Mouse (Mus musculus) telencephalon, adult 2 months (tissue): ENCODE results near the gene Mtap.

Experiments
- DNase-seq: peaks from one replicate; pipeline ENCODE4 v3.0.0-alpha.2; 2011; ENCODE audit warnings: low read depth, low spot score

Mtap gene

DNA sequence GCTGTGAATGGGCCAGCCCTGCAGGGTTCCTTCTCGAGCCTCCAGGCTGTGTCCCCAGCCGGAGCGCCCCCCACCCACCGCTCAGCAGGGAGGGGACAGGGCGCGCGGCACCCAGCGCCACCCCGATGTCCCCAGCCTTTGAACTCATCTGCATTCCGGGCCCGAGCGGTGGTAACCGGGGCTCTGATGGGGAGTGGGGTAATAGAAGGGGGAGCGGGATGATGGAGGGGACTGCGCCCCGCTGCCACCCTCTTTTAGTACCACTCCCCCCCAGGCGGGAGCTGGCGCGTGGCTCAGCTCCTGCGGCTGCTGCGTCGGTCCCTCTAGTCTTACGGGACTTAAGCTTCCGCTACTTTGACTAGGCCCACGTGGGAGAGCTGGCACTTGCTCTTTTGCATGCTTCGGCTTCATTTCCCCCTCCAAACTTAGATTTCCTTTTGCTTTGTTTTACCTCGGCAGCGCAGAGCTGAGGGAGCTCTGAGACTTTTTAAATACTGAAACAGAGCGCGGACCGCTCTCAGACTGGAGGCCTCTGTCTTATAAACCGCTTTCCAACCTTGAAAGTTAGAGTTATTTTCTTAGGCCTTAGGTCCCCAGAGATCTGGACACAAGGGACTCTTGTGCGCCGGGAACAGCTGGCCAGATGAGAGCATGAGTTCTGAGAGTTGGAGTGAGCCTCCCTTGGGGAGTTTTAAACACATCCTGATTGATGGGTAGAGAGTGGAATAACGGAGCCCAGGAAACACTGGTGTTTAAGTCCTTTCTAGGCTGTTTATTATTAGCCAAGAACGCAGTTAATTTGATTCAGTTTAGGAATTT is 829 bp downstream of the Mtap start:
- DNase-seq = peak; percentile 27

DNA sequence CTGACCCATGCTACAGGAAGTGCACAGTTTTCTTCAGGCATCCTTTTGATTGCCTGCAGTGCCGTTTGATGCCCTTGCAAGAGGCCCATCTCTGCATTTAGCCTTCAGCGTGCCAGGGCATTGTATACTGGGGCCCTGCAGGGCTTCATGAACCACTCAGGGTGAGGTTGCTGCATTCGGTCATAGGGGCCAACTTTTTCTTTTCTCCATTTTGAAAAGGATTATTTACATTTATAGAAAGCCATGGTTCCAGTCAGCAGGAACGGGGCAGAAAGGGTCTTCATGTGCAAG is 1.4 kb downstream of the Mtap start:
- DNase-seq = no peak

DNA sequence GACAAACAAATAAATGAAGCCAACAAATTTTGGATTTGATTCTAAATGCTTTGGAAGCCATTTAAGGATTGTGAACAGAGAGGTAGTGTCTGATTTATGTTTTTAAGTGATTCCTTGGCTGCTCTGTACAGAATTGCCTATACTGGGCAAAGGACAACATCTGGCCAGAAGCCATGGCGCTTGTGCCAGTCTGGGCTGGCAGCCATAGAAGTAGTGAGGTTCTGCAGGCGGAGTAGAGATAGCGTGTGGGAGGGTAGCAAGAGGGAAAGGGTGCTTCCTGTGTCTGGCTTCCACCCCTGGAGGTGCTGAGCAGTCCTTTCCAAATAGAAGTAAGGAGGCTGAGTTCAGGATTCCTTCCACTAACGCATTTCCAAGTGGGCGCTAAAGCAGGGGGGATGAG is 3.9 kb downstream of the Mtap start:
- DNase-seq = peak; percentile 33

DNA sequence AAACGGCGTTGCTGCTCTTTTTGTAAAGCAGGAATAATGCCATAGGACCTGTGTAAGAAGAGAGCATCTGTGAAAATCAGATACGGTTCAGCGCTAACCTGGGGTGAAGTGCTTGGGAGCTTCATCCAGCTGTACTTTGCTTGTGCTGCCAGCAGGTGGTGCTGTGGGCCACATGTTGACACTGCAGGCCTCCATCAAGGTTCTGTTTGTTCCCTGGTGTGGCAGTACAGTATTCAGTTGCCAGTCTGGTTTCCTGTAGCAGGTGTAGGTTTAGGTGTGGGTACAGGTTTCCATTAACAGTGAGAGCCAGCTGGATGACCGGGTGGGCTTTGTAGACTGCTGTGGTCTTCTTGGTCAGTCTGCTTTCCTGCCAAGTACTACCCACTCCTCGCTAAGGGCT is 8.5 kb downstream of the Mtap start:
- DNase-seq = peak; percentile 28

DNA sequence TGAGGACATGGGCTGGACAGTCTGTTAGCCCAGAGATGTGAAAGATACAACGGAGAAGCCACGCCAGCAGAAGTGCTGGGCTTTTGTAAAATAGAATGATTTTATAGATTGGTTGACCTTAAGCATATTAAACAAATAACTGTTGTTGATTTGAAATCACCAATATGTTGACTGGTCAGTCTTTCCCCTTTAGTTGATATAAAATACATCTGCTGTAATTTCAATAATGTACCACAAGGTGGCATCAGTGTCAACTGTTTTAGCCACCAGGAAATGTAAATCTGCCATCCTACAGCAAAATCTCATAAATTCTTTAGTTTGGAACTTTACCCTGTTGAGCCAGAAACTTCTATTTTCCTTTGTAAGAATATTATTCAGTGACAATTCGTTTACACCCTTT is 9.4 kb downstream of the Mtap start:
- DNase-seq = peak; percentile 18

DNA sequence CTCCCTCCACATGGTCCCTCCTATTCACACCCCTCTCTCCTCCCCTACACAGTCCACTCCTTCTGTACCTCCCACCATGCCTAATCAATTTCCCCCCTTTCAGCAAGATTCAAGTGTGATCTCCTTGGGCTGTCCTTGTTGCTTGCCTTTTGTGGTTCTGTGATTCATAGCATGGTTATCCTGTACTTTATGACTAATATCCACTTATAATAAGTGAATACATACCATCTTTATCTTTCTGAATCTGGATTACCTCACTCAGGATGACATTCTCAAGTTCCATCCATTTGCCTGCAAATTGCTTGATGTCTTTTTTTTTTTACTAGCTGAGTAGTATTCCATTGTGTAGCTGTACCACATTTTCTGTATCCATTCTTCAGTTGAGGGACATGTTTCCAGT is 12.3 kb downstream of the Mtap start:
- DNase-seq = no peak

DNA sequence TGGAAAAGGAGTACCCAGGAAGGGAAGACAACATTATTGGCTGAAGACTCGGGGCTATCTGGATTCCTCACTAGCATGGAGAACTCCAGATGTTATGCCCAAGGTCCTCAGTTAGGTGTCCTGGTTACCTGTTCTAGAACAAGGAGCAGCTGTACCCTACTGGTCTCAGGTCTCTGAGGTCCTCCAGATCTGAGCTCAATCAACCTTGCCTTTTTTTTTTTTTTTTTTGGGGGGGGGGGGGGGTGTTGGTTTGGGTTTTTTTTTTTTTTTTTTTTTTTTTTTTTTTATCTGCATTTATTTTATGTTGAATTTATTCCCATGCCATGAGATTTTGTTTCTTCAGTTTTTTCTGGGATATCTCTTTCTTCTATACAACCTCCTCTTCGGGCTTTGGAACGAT is 24.5 kb downstream of the Mtap start:
- no peak for DNase-seq

DNA sequence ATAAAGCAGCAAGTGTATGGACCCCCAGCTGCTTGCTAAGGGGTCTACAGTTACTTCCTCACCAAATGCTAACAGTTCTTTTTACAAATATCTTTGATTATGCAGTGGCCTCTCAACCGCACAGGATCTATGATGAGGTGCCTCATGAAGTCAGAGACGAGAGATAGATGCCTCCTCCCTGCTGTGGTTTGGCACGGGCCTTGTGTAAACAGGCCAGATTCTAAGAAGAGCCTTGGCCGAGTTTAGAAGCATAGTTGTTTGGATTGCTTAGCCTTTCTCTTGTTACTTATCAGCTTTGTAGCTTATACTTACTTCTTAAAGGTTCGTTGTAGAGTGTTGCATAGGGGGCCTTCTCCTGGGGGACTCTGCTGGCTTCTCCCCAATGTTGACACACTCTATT is 25.6 kb downstream of the Mtap start:
- DNase-seq = no peak

DNA sequence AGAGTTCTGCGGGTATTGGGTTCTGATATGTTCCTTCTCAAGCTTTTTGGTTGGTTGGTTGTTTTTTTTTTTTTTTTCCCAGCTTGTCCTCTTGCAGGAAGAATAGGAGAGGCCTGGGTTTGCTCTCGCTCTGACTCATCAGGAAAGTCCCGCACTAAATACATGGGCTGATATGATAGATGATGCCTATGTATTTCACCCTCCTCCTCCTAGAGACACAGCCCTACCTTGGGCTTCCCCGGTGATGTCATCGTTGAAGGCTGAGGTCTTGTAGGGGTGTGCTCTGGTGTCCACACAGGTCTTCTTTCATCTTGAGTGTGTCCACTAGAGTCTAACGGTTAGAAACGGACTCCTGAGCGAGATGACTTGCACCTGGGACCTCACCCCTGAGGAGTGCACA is 26.7 kb downstream of the Mtap start:
- no peak for DNase-seq

DNA sequence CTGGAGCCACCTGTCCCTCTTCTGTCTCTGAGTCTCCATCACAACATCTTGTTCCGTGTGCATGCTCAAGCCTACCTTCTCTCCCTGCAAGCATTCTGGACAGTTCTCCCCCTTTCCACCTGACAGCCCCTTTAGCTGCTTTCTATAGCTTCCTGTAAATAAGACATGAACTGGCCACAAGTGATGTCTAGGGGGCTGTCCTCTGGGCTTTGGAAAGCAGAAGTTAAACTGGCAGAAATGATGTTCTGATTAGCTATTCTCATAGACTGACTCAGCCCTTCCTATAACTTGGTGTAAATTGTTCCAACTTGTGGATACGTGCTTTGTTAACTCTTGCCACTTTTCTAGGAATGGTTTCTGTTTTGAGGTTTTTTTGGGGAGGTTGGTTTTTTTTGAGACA is 27.8 kb downstream of the Mtap start:
- DNase-seq = no peak

DNA sequence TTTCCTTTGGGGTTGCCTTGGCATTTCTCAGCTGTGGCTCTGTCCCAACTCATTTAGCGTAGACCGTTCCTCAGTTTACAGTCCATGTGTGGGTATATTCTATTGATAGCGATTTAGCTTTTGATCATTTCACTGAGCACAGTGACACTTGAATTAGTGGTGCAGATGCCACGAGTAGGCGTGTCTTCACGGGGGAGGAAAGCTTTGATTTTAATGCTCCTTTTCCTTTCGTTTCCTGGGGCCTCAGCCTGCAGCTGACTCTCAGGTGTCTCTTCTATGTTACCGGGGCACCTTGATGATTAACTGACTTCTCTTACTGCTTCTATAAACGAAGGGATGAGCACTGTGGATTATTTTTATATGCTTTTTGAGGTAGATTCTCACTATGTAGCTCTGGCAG is 32.0 kb downstream of the Mtap start:
- DNase-seq = no peak

DNA sequence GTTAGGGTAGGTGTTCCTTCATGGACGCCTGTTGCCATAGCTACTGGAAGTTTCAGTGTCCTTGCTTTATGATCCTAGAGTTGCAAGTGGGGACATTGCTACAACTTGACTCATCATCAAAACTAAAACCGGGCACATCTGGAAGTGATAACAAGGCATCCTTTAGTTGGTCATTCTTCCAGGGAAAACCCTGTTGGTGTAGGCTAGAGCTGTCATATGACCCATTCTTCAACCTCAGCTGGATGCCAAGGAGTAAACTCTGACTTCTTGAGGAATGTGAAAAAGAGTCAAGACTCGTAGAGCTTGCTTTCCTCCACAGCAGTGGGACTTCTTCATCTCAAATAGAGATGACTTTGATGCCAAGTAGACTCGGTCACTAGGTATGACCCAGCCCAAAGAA is 32.8 kb downstream of the Mtap start:
- DNase-seq = no peak

DNA sequence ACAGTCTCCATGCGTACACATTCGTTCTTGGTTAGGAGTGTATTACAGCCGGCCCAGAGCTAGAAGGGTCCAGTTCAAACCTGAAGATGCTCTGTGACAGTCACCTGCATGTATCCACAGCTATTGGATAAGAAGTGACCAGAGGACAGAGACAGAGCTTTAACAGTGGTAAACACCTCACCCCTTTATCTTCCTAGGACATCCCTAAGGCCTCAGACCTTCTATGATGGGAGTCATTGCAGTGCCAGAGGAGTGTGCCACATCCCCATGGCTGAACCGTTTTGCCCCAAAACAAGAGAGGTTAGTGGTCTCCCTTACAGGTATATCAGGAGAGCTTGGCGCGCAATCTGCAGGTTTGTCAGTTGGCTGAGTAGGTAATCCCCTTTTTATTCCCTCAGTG is 34.0 kb downstream of the Mtap start:
- DNase-seq = no peak

DNA sequence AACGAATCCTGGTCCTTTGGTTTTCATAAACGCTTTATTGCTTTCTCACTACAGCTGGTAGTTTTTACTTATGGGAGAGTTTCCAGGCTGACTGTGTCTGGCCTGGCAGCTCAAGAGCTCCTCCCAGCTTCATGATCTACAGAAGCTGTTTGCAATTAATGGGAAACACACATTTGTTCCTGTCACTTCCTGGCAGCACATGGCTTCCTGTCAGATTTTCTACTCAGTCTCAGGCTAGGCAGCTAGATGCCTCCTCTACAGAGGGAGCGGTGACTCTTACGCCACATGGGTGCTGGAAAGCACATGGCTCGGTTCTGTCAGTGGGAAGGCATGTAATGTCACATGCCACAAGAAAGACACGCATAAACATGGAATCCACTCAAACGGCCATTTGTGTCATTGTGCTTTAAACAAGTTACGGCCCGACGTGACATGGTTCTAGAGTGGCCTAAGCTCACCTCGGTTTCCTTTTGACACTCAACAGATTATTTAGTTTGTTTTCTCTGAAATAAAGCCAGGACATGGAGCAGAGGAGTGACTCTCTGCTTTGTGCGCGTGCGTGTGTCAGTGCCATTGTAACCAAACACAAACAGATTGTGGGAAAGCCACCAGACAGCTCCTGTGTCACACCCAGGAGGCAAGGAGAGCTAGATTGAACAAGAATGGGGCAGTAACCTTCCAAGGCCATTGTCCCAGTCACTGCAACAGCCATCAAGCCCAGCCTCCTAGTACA is 36.1 kb downstream of the Mtap start:
- DNase-seq = peak; percentile 1

DNA sequence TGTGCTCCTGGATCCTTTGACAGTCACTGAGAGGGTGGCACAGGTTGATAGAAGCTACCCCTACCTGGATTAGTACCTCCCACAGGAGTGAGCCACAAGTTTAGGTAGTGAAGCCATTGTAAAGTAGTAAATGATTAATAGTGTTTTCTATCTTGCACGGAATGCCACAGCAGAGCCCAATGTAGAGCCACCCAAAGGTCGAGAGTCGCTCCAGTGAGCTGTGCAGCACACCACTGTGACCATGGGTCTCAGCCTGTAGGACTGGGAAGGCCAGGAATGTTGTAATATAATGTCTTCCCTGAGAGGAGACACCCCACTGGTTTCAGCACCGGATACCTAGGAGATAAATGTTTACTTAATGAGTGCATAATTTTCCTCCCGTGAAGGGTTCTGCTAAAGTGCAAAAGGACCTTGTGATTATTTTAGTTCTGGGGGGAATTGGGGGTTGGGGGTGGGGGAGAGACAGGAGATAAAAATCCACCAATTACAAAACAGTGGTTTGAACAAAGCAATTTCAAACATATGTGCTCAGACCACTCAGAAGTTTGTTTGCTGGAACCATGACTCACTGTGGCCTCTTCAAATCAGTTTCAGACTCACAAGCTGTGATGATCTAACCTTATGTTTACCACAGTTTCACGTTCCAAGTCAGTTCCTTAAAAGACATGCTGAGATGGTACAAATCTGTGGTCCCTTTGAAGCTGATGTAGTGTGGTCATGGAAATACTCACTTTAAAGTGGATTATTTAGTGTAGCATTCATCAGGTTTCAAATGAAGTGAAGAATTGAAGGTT is 40.8 kb downstream of the Mtap start:
- no peak for DNase-seq

DNA sequence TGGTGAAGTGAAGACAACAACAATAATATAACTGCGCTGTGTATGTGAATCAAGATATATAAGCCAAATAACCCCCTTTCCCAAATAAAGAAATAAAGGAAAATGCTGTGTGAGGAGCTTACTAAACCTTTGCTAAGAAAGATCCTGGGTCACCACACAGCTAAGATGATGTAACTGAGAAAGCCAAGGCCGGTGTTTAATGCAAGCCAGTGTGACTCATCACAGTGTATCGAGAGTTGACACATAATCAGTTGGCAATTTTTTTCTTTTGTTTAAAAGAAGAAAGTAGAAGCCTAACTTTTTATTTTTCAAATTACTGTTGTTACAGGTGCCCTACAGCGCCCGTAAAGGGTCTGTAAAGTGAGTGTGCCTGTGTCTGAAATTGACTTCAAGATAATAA is 43.2 kb downstream of the Mtap start:
- no peak for DNase-seq

DNA sequence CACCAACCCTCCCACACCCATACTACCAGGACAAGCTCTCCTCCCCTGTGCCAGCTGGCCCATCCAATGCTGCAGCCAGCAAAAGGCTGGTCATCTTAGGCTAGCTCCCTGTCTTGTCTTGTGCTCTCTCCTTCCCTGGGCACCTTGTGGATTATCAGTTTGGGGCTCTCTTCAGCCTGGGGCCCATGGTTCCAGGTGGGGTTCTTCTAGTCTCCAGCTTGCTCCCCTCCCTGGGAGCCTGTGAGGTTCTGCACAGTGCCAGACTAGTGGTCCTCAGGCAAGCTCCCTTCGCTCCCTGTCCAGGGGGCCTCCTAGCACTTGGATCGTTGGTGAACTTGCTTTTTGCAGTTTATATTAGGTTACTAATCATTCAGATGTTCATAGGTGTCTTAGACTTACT is 44.7 kb downstream of the Mtap start:
- no peak for DNase-seq

DNA sequence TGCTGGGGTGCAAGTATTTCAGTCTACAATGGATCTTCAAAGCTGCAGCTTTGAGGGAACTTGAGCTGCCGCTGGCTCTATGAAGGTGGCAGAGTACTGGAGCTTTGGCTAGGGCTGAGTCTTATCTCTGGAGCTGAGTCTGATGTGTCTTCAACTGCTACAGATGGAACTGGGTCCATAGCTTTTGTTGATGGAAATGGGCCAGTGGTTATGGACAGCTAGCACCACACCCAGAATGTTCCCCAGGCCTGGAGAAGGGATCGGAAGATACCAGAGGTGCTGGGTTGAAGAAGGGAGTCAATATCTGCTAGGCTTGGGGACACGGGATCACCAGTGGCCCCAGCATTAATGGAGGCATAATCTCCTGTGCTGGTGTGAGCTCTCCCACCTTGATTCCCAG is 45.6 kb downstream of the Mtap start:
- no peak for DNase-seq

DNA sequence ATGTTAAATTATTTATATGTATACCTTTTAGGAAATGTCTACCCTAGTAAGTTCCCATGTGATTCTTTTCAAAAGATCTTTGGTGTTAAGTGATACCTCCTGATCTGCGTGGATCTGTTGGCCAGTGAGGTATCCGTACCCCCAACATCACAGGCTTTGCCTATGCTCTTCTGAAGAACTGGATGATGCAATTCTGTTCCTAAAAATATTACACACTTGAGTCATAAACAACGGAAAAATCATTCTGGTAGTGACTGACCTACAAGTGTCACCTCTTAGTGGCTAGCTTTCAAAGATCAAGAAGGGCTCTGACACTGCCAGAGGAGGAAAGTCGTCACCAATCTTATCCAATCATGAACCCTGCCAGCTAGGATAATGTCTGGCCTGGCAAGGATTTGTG is 58.6 kb downstream of the Mtap start:
- no peak for DNase-seq

DNA sequence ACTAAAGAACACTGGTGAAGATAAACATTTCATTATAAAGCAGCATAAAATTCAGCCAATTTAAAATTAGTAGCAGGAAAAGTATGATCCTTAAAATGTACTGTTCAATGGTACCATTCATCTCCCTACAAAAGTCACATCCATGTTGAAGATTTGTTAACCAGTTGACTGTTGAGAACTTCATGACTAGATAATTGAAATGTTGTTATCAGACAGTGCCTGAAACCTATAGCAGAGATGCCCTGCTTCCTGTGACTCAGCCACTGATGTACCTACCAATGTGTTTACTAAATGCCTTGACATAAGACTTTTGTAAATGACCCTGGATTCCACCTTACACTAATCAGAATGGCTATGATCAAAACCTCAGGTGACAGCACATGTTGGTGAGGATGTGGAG is 60.2 kb downstream of the Mtap start:
- DNase-seq = no peak

DNA sequence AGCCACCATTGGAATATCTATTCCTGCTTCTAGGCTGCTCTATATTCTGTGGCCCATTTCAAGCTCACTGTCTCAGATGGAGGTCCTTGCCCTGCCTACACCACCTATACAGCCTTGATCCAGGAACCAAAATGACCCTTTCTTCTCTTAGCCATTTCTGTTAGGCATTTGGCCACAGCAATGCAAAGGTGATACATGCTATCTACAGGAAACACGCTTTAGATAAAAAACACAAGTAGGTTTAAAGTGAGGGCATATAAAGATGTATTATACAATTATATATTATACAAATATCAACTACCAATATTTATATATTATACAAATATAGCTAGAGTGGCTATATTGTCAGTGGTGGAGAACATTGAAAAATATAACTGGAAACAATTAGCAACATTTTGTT is 63.9 kb downstream of the Mtap start:
- DNase-seq = no peak

DNA sequence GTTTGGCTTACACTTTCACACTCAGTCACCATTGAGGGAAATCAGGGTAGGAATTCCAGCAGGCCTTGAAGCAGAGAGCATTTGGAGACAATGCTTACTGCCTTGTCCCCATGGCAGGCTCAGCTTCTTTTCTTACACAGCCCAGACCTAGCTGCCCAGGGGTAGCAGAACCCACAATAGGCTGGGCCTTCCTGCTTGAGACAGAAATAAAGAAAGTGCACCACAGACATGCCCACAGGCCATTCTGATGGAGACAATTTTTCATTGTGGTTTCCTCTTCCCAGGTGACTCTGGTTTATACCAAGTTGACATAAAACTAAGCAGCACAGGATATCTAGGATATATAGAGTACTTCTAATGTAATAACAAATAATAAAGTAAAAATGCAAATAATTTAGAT is 72.4 kb downstream of the Mtap start:
- DNase-seq = no peak

DNA sequence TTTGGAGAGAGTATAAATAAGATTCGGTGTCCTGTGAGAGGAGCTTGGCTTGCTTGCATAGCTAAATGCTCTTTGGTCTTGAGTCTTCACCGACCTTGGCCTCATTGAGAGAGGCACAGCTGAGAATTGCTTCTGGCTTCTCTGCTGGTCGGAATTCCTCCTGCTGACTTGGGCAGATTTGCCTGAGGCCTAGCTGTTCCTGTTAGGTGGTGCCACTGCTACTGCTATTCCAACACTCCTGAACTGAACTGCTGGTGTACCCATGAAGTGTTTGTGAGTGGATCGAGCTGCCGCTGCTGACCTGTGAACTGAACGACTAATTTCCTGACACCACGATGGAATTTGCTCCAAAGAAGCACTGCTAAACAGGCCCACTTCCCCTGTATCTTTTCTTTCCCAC is 73.4 kb downstream of the Mtap start:
- no peak for DNase-seq
